Mouse (Mus musculus): ENCODE results near the gene Hhat.

The Hhat gene

DNA sequence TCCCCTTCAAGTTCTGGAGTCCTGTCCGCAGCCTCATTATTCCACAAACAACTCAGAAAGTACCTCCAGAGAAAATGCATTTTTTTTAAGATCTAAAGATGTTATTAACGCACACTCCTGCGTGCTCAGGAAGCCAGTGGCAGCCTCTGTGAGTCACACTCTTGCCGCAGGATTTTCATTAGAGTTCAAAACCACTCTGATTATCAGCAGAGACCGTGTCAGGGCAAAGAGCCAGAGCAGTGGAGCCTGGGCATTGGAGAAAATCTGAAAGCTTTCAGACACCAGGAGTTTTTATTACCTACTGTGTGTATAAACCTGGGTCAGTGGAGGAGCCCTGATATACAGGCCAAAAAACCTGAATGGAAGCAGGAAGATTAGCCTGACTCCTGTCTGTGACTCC, 292.8 kb downstream of the Hhat start:
- DNase-seq: no peak

DNA sequence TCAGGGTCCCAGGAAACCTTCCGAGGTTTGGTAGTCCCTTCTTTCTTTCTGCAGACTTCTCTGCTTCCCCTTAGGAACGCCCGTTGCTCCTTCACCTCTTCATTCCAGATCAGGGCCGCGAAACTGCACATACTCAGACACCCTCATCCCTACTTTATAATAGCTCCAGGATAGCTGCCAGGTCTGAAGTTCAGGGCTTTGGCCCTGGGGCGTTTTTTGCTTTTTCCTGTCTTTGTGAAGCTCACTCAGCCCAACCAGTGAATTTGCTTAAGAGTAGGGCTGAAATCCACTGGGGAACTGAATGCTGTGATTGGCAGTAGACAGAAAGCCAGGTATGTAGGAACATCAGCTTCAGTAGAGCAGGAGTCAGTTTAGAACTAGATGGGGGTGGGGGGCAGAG, 293.5 kb downstream of the Hhat start:
- DNase-seq: no peak

DNA sequence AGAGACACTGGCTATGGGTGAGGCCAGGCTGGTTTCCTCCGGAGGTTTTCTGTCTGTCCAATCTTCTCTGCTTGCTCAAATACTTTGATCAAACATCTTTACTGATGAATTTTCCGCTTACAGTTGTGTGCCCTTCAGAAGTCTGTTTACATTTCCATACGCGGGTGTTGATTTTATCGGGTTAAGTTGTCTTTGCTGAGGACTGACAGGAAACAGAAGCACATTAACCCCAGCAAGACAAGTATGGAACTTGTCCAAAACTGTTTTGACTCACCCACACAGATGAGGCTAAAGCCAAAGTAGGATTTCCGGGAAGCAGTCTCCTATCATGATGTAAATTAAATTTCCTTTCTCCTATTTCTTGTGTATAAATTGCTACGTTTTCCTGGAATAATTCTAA, 294.3 kb downstream of the Hhat start:
- no peak for DNase-seq

DNA sequence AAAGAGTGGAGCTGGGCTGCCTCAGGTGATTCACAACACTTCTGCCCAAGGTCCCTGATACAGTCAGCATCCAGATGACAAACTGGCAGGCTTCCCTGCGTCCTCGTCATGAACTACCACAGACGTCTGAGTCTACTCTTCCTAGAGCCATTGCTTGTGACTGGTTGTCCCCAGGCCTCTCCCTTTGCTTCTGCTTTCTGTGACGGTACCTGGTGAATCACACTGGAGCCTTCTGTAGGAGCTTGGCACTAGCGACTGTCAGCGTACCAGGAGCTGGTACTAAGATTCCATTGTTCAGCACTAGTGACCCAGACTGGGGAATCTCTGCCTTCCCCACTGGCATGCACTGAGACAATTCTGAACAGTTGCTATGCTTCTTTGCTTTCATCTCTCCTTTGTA, 297.9 kb downstream of the Hhat start:
- DNase-seq: no peak

DNA sequence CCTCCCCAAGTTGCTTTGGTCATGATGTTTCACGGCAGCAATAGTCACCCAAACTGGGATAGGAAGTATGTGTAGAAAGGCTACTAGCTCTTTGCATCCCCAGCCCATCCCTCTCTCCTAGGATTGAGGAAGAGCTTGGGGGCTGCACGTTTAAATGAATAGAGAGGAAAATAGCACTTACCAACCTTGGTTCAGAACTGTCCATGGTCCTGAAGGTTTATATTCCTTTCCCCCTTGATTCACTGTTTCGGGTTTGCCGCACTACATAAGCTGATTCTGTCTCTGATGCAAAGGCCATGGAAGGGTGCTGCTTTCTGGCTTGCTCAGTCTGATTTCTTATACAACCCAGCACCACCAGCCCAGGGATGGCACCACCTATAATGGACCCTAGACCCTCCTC, 298.7 kb downstream of the Hhat start:
- DNase-seq: no peak

DNA sequence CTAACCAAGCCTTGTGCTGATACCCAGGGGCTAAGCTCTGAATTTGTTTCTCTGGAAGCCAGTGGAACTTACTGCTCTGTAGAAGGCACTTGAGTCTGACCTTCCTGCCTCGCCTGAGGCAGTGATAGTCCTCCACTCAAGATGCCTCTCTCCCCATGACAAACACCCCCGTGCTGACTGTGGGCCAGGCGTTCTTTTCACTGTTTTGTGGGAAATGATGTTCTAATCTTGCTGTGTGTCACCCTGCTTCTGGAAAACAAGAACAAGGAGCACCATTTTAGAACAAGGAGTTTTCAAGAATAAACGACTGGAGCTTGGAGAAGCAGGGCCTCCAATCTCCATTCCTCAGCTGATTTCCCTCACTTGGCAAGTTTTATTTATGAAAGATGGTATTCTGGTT, 307.3 kb downstream of the Hhat start:
- DNase-seq: no peak

DNA sequence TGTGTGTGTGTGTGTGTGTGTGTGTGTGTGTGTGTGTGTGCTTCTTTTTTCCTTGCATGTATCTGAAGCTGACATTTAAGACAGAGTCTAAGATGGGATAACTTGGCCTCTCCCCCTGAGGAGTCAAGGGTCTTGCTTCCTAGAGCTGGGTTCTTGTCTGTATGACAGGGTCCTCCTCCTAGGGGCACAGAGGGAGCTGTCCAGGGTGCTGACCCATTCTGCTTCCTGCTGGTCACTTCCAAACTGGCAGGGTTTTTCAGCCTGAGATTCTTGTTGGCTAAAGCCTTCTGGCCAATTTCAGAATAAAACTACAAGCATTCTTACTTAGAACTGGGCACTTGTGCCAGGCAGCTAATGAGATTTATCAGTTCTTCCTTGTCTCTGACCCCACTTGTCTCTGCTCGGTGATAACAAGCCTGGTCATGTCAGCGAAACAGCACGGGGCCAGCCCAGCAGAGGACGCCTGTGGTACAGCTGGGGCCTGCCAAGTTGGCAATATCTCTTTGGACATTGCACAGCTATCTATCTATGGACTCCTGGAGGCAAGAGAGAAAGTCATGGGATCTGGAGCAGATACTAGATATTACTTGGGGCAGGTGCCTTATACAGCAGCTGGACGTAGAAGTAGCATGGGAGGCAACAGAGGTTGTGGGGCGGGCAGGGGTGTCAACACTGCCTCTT, 313.4 kb downstream of the Hhat start:
- no peak for DNase-seq

DNA sequence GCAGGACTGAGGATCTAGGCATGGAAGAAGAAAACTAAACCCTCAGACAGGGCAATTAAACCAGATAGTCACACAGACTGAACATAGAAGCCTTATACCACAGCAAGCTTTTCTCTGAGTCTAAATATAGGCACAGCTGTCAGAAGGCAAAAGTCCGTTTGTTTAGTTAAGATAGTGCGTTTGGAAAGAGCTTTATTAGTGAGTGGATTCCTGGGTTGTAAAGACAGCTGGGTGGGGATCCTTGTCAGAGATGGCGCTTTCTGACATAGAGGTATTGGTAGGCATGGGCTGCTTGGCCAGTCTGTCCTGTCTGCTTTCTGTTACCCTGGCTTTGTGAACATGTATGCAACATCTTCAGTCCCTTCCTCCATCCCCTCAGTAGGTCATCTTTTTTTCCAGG, 314.0 kb downstream of the Hhat start:
- no peak for DNase-seq

DNA sequence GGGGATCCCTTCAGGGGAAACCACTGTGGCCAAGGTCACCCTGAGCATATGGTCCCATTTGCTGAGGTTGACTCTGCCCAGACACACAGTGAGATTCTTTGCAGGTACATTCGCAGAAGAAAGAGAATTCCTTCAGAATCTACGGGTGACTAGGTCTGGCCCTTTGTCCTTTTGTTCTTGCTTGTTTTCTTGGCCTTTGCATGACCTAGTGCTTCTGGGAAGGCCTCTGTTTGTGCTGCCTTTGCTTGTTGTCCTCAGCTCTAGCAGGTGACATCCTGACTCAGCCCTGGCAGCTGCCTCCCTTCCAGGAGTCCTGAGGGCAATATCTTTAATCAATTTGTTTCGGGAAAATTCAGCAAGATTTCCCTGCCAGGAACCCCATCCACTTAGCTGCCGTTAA, 316.0 kb downstream of the Hhat start:
- DNase-seq: no peak

DNA sequence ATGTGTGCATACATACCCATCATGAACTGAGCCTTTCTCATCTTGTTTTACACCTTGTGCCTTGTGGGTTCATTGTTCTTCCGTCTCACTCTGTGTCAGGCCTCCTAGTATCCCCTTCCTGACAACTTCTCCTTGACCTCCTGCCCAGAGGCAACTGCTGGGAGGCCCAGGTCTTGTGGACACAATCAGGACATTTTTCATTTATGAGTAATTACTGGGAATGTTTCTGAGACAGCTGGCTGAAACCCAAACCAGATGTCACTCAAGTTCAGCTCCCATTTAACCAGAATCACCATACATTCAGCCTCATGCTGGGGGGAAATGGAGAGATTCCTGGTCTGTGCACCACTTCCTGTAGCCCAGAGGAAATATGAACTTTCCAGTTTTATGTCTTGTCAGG, 316.5 kb downstream of the Hhat start:
- DNase-seq: no peak

DNA sequence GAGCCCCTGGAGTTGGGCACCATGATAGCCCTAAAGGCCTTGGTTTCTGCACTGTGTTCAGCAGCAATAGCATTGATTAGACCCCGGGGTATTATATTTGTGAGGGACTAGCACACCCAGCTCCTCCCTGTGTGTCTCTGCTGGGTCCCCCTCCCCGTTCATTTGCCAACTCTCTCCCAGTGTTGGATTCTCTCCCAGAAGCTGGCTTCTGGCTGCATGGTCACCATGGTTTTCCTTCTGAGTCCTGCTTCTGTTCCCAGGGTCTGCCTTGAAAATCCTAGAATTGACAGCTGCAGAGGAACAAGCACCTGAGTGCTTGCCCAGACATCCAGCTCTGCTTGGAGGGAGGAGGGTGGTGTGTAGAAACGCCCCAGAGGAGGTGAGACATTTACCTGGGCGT, 319.3 kb downstream of the Hhat start:
- DNase-seq: no peak

DNA sequence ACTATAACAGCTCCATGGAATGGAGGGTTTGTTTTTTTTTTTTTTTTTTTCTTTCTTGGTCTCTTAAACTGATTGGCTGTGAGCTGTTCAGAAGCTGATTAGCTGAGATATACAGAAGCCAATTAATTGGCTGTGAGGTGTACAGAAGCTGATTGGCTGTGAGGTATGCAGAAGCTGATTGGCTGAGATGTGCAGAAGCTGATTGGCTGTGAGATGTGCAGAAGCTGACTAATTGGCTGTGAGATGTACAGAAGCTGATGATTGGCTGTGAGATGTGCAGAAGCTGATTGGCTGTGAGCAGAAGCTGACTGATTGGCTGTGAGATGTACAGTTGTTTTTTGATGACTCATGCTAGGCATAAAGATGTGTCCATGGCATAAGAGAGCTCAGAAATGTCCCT, 320.6 kb downstream of the Hhat start:
- no peak for DNase-seq

DNA sequence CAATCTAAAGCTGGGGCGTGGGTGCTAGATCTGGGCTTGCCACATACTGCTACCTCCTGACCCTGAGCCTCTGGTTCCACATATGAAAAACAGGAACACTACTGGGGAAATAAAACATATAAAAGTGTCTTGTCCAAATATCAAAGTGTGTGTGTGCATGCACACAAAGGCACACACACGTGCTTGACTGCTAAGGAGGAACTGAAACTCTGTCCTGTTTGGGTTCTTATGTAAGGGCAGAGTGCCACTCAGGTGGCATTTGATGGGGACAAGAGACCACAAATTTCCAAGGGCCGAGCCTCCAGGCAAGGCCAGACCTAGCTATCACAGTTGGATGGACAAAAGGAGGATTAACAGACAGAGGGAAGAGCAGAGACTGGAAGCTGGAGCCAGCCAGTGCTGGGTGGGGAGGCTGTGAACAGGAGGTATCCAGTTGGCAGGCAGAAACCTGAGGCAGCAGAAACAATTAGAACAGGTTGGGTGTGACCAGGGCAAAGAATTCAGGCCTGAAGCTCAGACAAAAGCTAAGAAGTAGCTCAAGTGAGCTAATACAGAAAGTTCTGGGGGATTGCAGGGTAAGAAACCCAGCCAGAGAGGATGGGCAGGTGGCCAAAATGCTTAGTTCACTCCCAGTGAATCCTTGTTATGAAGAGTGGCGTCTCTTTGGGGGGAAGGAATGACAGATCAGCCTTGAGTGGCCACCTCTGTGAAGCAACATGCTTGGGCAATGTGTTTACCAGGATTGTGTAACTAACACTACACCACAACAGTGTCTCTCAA, 321.3 kb downstream of the Hhat start:
- DNase-seq: peak; percentile 65

DNA sequence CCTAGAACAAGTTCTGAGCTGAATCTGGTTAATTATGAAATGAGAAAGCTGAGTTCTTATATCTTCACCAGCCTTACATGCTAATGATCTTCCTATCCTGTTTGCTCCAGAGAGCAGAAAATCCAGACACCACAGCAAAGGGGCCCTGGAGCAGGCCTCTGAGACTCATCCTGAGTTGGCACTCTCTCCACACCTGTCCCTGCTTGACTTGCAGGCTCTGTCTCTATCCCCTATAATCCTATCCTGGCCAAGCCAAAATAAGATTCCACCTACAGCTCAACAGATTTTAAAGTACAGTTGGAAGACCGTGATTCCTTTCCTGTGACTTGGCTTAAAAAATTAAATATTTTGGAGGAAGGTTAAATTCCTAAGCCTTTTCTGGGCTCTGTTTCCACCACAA, 322.5 kb downstream of the Hhat start:
- DNase-seq: no peak

DNA sequence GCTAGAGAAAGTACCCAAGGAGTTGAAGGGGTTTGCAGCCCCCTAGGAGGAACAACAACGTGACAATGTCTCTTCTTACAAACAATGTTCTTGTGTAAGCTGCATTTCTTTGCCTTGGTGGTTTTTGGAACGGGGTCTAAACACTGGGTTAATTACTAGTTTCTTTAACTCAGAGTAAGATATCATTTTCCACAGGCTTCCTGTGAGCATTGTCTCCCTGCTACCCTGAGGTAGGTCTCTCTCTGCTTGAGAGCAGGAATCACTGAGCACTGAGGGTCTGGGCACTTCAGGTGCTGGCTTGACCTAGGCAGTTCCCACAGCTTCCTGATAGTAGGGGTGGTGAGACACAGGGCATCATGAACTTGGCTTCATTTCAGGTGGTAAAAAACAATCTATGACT, 323.4 kb downstream of the Hhat start:
- no peak for DNase-seq
